Mouse (Mus musculus): ENCODE data around the gene Krt15. TPM values are rescaled to one million over a fixed set of nuclear protein-coding genes. Genes with fewer than 3 reads are reported as not detected.

Krt15 gene
- polyA plus RNA-seq, 1 experiment from 2014 or later: 8.2 TPM

DNA sequence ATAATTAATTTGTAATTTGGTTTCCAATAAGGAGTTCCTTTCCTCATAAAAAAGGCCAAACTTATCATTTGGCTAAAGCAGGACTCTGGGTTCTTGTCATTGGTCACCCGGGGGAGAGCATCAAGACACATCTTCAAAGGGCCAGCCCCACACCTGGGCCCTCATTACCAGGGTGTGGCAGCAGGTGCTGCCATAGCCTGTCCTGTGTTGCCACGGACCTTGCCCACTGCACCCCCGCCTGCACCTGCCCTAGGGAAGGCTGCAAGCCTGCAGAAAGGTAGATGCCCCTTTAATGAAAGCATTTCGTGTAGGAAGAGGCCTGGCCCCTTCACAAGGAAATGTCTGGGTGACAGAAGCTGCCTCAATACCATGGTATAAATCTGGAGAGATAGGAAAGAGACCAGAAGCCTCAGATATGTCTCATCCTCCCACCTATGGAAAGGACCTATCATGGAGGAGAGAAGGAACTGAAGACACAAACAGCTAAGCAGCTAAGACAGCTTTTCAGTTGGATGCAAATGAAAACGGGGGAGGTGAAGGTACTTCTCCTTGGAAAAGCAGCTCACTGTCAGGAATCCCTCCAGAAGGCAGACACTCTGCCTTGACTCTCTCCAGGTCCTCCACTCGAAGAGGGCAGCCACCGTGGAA lies 47.2 kb downstream of the Krt15 start:
- ATAC-seq (replicated peaks; ENCODE audit: insufficient number of reproducible peaks, low FRiP score, low TSS enrichment, low read depth): no peak
- 65% methylated on average over 7 of the region's 7 CpGs for WGBS

GRCm38 (mm10) chr11:100087861-100088260 lies 47.9 kb downstream of the Krt15 start, which contains the start of gene Krt32:
Gene Krt32 (minus strand): TSS chr11:100088226.
- WGBS: 91% methylated on average over 10 of the region's 10 CpGs
- no peak within 1 kb of the TSS for H3K9ac ChIP-seq (replicated peaks; ENCODE audit: low read length)
- no peak within 1 kb of the TSS for H3K4me2 ChIP-seq (ENCODE audit: low read depth, low read length)
- no peak within 1 kb of the TSS for H3K4me3 ChIP-seq (ENCODE audit: low read depth, low read length)
- ATAC-seq (replicated peaks; ENCODE audit: insufficient number of reproducible peaks, low FRiP score, low TSS enrichment, low read depth) (no peak), DNase-seq (ENCODE audit: low spot score) (no peak)
- no peaks in the 10 kb centered on the region for H3K36me3 ChIP-seq (replicated peaks; ENCODE audit: control insufficient read depth, insufficient read depth, low read depth, low read length)
- no peaks in the 10 kb centered on the region for H3K9me3 ChIP-seq (replicated peaks; ENCODE audit: control insufficient read depth, low read length)
- H3K27ac ChIP-seq (replicated peaks; ENCODE audit: low read depth, low read length): no peak within 1 kb of the TSS
- no peaks in the 10 kb centered on the region for H3K27me3 ChIP-seq (ENCODE audit: control insufficient read depth, insufficient read depth, low read length)
- H3K4me1 ChIP-seq (ENCODE audit: control insufficient read depth, insufficient read depth, low read length): no peaks in the 10 kb centered on the region

More for the DNA sequence above, 47.2 kb downstream of the Krt15 start:
- no peak for DNase-seq (ENCODE audit: low spot score)
- no peak overlapping the region for H3K27ac ChIP-seq (replicated peaks; ENCODE audit: low read depth, low read length)
- H3K4me1 ChIP-seq (ENCODE audit: control insufficient read depth, insufficient read depth, low read length): no peaks in the 10 kb centered on the region
- no peak overlapping the region for H3K4me3 ChIP-seq (ENCODE audit: low read depth, low read length)
- no peak overlapping the region for H3K4me2 ChIP-seq (ENCODE audit: low read depth, low read length)
- H3K9ac ChIP-seq (replicated peaks; ENCODE audit: low read length): no peak overlapping the region
- no peaks in the 10 kb centered on the region for H3K27me3 ChIP-seq (ENCODE audit: control insufficient read depth, insufficient read depth, low read length)
- no peaks in the 10 kb centered on the region for H3K9me3 ChIP-seq (replicated peaks; ENCODE audit: control insufficient read depth, low read length)
- H3K36me3 ChIP-seq (replicated peaks; ENCODE audit: control insufficient read depth, insufficient read depth, low read depth, low read length): no peaks in the 10 kb centered on the region

Other genes with a start within 250 kb of the Krt15 start
- gene Krtap31-1, start 228.0 kb downstream of the Krt15 start, polyA plus RNA-seq (2014; fragmentation: Nextera tagmentation; extraction: Ambion mirVana): not detected in 2 replicates
- gene Gm11565, start 221.2 kb downstream of the Krt15 start, polyA plus RNA-seq (2014; fragmentation: Nextera tagmentation; extraction: Ambion mirVana): not detected in 2 replicates
- not detected in 2 replicates for gene Krtap31-2, start 199.6 kb downstream of the Krt15 start, polyA plus RNA-seq (2014; fragmentation: Nextera tagmentation; extraction: Ambion mirVana)
- not detected in 2 replicates for gene Krtap9-5, start 187.5 kb downstream of the Krt15 start, polyA plus RNA-seq (2014; fragmentation: Nextera tagmentation; extraction: Ambion mirVana)
- not detected in 2 replicates for gene Krtap29-1, start 156.9 kb downstream of the Krt15 start, polyA plus RNA-seq (2014; fragmentation: Nextera tagmentation; extraction: Ambion mirVana)
- not detected in 2 replicates for gene Krtap16-1, start 149.3 kb downstream of the Krt15 start, polyA plus RNA-seq (2014; fragmentation: Nextera tagmentation; extraction: Ambion mirVana)
- gene Krtap17-1, start 141.9 kb downstream of the Krt15 start, polyA plus RNA-seq (2014; fragmentation: Nextera tagmentation; extraction: Ambion mirVana): not detected in 2 replicates
- not detected in 2 replicates for gene Krt33a, start 119.7 kb downstream of the Krt15 start, polyA plus RNA-seq (2014; fragmentation: Nextera tagmentation; extraction: Ambion mirVana)
- gene Krt33b, start 106.1 kb downstream of the Krt15 start, polyA plus RNA-seq (2014; fragmentation: Nextera tagmentation; extraction: Ambion mirVana): not detected in 2 replicates
- not detected in 2 replicates for gene Krt34, start 94.4 kb downstream of the Krt15 start, polyA plus RNA-seq (2014; fragmentation: Nextera tagmentation; extraction: Ambion mirVana)
- not detected in 2 replicates for gene Krt31, start 85.4 kb downstream of the Krt15 start, polyA plus RNA-seq (2014; fragmentation: Nextera tagmentation; extraction: Ambion mirVana)
- not detected in 2 replicates for gene Krt32, start 47.7 kb downstream of the Krt15 start, polyA plus RNA-seq (2014; fragmentation: Nextera tagmentation; extraction: Ambion mirVana)
- gene Krt35, start 39.7 kb downstream of the Krt15 start, polyA plus RNA-seq (2014; fragmentation: Nextera tagmentation; extraction: Ambion mirVana): not detected in 2 replicates
- 0.13 TPM in 1 of 2 replicates, not detected in the other for gene Krt36, start 30.3 kb downstream of the Krt15 start, polyA plus RNA-seq (2014; fragmentation: Nextera tagmentation; extraction: Ambion mirVana)
- gene Krt13, start 14.4 kb downstream of the Krt15 start, polyA plus RNA-seq (2014; fragmentation: Nextera tagmentation; extraction: Ambion mirVana): not detected in 2 replicates
- 8.0 and 10.5 TPM in 2 replicates for gene Krt19, start 12.7 kb upstream of the Krt15 start, polyA plus RNA-seq (2014; fragmentation: Nextera tagmentation; extraction: Ambion mirVana)
- not detected in 2 replicates for gene Krt9, start 57.3 kb upstream of the Krt15 start, polyA plus RNA-seq (2014; fragmentation: Nextera tagmentation; extraction: Ambion mirVana)
- 30.7 and 31.2 TPM in 2 replicates for gene Krt14, start 71.6 kb upstream of the Krt15 start, polyA plus RNA-seq (2014; fragmentation: Nextera tagmentation; extraction: Ambion mirVana)
- not detected in 2 replicates for gene Krt16, start 113.0 kb upstream of the Krt15 start, polyA plus RNA-seq (2014; fragmentation: Nextera tagmentation; extraction: Ambion mirVana)
- gene Krt17, start 125.1 kb upstream of the Krt15 start, polyA plus RNA-seq (2014; fragmentation: Nextera tagmentation; extraction: Ambion mirVana): 1.3 and 1.8 TPM in 2 replicates
- gene Krt42, start 133.9 kb upstream of the Krt15 start, polyA plus RNA-seq (2014; fragmentation: Nextera tagmentation; extraction: Ambion mirVana): not detected in 2 replicates
- gene Eif1, start 184.0 kb upstream of the Krt15 start, polyA plus RNA-seq (2014; fragmentation: Nextera tagmentation; extraction: Ambion mirVana): 1,683 and 1,757 TPM in 2 replicates
- not detected in 2 replicates for gene Gast, start 198.5 kb upstream of the Krt15 start, polyA plus RNA-seq (2014; fragmentation: Nextera tagmentation; extraction: Ambion mirVana)
- gene Hap1, start 220.2 kb upstream of the Krt15 start, polyA plus RNA-seq (2014; fragmentation: Nextera tagmentation; extraction: Ambion mirVana): 5.5 and 6.2 TPM in 2 replicates

Data from embryonic facial prominence, embryonic 11.5 days (tissue).